In the genomic region with DNA sequence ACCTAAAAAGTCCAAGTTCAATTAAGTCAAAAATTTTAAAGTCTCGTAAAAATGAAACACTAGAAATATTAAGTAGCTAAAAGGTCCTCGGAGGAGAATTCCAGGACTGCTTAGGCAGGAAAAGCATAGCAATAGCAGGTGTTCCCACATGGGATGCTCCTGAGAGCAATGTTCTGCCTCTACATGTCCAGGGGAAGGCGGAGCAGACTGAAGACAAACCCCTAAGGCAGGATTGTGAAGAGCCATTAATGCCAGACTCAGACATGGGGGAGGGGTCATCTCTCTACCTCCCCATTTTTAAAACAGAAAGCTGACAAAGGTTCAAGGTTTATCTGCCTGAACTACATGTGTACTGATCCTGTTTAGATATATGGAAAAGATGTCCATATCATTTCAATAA, we compare ENCODE assay signal across 16 mouse cellular contexts.
"Had no signal": no experiment of that assay in that cellular context is flagged by ENCODE, and none has a peak within 500 bp of the region (broad histone marks: within the 10 kb centered on the region; RNA-seq: fewer than 3 reads in every experiment).

No protein-coding gene starts in this region.

- H3K9ac ChIP-seq: limb, embryonic 15.5 days; lung, embryonic 15.5 days; neural tube, embryonic 13.5 days had no signal

- H3K27me3 ChIP-seq: limb, embryonic 15.5 days; liver, embryonic 13.5 days; lung, embryonic 15.5 days had no signal

- DNase-seq: kidney, adult 11 months; kidney, adult 9 months; kidney, postnatal 36 days; layer of hippocampus, adult 9-11 months; liver, embryonic 13.5 days; liver, postnatal 0 days; lung, postnatal 14 days; right cerebral cortex, postnatal 14 days; thymus, adult 18-20 months; thymus, postnatal 14 days had no signal

- H3K4me1 ChIP-seq: lung, embryonic 15.5 days had no signal

- H3K4me3 ChIP-seq: limb, embryonic 15.5 days; lung, embryonic 15.5 days; midbrain, embryonic 10.5 days; neural tube, embryonic 13.5 days had no signal

- ATAC-seq: liver, postnatal 0 days; midbrain, embryonic 16.5 days had no signal

- H3K9me3 ChIP-seq: limb, embryonic 15.5 days; liver, embryonic 13.5 days; lung, embryonic 15.5 days; midbrain, embryonic 10.5 days; neural tube, embryonic 13.5 days had no signal

- H3K4me2 ChIP-seq: limb, embryonic 15.5 days; lung, embryonic 15.5 days; neural tube, embryonic 13.5 days had no signal

- H3K36me3 ChIP-seq: limb, embryonic 15.5 days; liver, embryonic 13.5 days; lung, embryonic 15.5 days; midbrain, embryonic 10.5 days; neural tube, embryonic 13.5 days had no signal

- H3K27ac ChIP-seq: kidney, postnatal 0 days; limb, embryonic 15.5 days; liver, embryonic 13.5 days; lung, embryonic 15.5 days; midbrain, embryonic 10.5 days; neural tube, embryonic 13.5 days had no signal
